Mouse (Mus musculus) embryonic fibroblast, embryonic 13.5 days (primary cell): ENCODE data around the gene Tnnt3.

Experiments used
- CTCF ChIP-seq: IDR thresholded peaks from 2 replicates; pipeline ENCODE4 v1.5.1; 2011; ENCODE audit warnings: mild to moderate bottlenecking, control low read depth, low read length, moderate library complexity, borderline replicate concordance; ENCODE audit not compliant: insufficient read depth
- POLR2A ChIP-seq: IDR thresholded peaks from 2 replicates; pipeline ENCODE4 v1.6.1; 2011; ENCODE audit warnings: low read depth, mild to moderate bottlenecking, control low read depth, low read length, moderate library complexity

DNA sequence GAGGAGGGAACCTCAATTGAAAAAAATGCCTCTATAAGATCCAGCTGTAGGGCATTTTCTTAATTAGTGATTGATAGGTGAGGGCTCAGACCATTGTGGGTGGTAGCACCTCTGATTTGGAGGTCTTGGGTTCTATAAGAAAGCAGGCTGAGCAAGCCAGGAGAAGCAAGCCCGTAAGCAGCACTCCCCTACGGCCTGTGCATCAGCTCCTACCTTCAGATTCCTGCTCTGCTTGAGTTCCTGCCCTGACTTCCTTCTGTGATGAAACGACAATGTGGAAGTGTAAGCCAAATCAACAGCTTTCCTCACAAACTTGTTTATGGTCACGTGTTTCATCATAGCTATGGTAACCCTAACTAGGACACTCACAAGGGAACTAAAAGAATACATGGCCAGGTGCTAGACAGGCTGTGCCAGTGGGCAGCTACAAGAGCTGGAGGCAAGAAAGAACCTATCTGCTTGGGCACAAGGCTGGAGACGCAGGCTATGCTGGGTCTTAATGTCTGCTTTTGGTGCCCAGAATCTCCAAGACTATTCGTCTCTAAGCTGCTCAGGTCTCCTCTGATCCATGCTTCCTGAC, 49.5 kb upstream of the Tnnt3 start:
- TF ChIP-seq POLR2A: no peak
- no peak for TF ChIP-seq CTCF
